Mouse (Mus musculus) kidney, postnatal 4 days (tissue): ENCODE measurements at regions not wholly inside any gene's neighbourhood (a gene's known extent, or its start where the extent isn't known, plus 50 kb on each side); places are given as distances from the start of the nearest gene placed in this dataset.

Experiments used
- DNase-seq, 2 experiments: peaks; one replicate each; pipeline ENCODE4 v3.0.0; 2021; ENCODE audit warnings: mixed read lengths in 2 of 2

DNA sequence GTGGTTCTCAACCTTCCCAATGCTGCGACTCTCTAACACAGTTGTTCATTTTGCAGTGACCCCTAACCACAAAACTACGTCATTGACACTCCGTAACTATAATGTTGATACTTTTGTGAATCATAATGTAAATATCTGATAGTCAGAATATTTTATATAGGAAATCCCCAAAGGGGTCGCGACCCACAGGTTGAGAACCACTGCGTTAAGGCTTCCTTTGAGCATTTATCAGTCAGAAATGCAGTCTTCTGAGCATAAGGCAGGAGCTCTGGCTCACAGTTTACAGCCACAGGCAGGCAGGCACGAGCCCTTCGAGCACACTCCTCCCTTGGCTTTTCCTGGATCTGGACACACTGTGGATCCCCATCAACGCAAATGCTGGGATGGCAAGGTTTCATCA, 57.0 kb downstream of the Nxnl2 start:
- no peak for DNase-seq

- DNase-seq: peak in 1 of 2 experiments; percentile 29
These were observed 58.3 kb downstream of the Nxnl2 start for GRCm38 (mm10) chr13:51228862-51229770.

- DNase-seq: no peak
These were observed 59.0 kb downstream of the Nxnl2 start for GRCm38 (mm10) chr13:51229862-51230261.

GRCm38 (mm10) chr13:51231586-51231985, 60.8 kb downstream of the Nxnl2 start:
- no peak for DNase-seq

GRCm38 (mm10) chr13:51247378-51247777, 76.6 kb downstream of the Nxnl2 start:
- no peak for DNase-seq

GRCm38 (mm10) chr13:51253371-51253770, 82.5 kb downstream of the Nxnl2 start:
- DNase-seq: no peak

GRCm38 (mm10) chr13:51255688-51256087, 84.9 kb downstream of the Nxnl2 start:
- no peak for DNase-seq

- peak; percentile 29 to 42 for DNase-seq
These were observed 88.2 kb downstream of the Nxnl2 start for GRCm38 (mm10) chr13:51258752-51259721.

DNA sequence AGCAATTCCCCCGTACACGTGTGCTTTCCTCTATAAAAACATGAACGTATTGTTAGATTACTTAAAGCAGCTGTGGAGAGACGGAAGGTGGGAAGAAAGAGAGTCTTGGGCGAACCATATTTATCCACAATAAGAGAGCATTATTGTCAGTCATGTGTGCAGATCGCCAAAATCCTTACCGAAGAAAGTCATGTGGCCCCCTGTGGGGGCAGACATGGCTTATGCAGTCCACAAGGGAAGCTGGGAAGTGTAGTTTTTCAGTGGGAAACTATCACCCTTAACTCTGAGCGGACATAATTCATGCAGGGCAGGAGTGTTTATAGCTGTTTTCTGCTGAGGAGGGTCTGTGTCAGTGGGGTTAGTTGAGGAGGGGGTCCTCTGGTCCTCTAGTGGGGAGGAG, 90.8 kb downstream of the Nxnl2 start:
- peak in 1 of 2 experiments; percentile 45 for DNase-seq

GRCm38 (mm10) chr13:51272786-51273185, 102.0 kb downstream of the Nxnl2 start:
- DNase-seq: peak; percentile 29 to 50

- peak; percentile 77 to 84 for DNase-seq
These were observed 103.8 kb downstream of the Nxnl2 start for GRCm38 (mm10) chr13:51274639-51275038.

- DNase-seq: no peak
These were observed 105.8 kb downstream of the Nxnl2 start for GRCm38 (mm10) chr13:51276601-51277000.

DNA sequence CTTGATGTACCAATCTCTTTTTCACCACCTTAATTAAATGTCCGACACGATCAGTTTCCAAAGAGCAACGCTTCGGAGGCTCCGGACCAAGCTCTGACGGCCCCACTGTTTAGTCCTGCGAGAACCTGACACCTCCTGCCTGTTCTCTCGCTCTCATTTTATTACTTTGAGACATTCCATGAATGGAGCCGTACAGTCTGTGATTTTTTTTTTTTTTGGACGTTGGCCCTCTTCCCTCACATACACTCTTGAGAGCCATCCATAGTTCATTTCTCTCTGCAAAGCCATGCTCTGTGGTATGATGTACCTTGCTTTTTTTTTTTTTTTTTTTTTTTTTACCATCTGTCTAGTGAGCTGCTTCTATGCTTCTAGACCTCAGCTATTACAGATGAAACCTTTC, 106.7 kb downstream of the Nxnl2 start:
- peak; percentile 30 to 46 for DNase-seq

DNA sequence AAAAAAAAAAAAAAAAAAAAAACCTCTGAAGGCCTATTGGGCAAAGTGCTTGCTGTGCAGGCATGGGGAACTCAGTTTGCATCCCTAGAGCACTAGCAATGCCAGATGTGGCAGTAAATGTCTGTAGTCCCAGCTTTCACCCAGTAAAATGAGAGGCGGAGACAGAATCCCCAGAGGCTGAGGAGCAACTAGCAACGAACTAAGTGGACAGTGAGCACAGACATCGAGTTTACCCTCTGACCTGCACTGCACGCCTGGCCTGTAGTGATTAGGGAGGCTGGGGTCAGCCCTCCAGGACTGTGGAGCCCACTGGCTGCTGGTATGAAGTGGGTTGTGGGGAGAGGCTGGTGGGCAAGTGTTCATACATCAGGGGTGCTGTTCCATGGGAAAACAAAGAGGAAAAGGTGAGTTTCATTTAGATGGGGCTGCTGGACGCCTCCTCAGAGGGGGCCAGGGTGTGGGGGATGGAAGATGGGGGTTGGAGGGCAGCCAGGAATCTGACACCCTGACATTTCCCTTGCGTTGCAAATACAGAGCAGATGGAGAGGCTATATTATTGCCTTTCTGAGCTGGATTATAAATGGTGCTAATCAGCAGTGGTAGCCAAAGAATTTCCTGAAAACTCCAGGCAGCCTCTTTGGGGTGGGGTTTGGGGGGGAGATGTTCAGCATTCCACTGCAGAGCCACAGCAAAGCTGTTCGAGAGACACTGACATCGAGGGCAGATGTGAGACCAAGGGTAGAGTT, 109.0 kb downstream of the Nxnl2 start:
- DNase-seq: peak; percentile 83 to 87

GRCm38 (mm10) chr13:51280388-51280753, 109.5 kb downstream of the Nxnl2 start:
- DNase-seq: no peak

- DNase-seq: no peak
These were observed 113.9 kb downstream of the Nxnl2 start for GRCm38 (mm10) chr13:51284679-51285078.

DNA sequence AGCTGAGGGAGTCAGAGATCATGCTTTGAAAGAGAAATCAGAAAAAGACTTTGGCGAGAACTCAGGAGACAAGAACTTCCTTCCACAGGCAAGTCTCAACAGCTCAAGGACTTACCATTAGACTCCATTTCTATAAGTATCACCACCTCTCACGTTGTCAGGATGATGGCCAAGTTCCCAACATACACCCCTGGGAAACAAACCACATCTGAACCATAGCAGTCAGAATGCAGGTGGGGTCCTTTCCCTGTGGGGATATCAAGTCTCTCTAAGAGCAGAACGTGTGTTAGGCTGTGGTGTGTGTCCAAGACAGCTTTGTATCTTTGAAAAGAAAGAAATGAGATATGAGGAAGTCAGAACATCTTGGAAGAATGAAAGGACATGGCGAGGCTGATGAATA, 118.6 kb downstream of the Nxnl2 start:
- no peak for DNase-seq

DNA sequence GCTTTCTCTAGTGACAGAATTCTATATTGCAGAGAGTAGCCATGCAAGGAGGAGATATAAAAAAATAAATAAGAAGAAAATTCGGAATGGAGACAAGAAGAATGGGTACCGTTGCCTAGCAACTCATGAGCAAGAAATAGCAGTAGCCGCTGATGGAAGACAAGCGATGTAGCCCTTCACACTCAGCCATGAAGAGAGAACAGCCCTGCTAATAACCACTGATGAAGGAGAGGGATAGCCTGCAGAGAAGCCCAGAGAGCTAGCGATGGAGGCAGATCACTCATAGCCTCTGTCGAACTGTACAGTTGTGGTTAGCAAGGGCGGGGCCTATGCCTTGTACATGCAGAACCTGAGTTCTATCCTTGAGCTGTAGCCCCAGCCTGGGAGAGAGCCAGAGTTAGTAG, 118.4 kb upstream of the S1pr3 start:
- no peak for DNase-seq

GRCm38 (mm10) chr13:51290926-51291325, 117.5 kb upstream of the S1pr3 start:
- DNase-seq: no peak

GRCm38 (mm10) chr13:51293047-51293446, 115.4 kb upstream of the S1pr3 start:
- no peak for DNase-seq

DNA sequence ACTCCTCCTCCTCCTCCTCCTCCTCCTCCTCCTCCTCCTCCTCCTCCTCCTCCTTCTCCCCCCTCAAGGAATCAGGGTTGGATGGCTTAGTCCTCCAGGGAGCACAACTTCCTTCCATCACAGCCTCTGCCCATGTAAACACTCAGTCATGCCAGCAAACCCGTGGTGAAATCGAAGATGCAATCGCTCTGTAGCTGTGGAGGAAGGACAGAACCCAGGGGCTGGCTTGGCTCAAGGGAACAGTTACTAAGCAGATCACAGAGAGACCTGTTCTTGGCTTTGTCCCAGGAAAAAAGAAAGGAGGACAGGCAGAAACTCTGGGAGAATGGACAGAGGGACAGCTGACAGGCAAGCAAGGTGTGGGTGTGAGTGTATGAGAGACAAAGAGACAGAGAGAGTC, 112.6 kb upstream of the S1pr3 start:
- DNase-seq: no peak

- no peak for DNase-seq
These were observed 111.1 kb upstream of the S1pr3 start for GRCm38 (mm10) chr13:51297231-51297880.
